Mouse (Mus musculus) splenic B cell, adult 2 months (primary cell): Measurements from ENCODE around the gene E2f4.
A peak's percentile ranks its signal among the peaks of the same experiment; 100 is the strongest.

Source experiments
- DNase-seq: peaks from one replicate; pipeline ENCODE4 v3.0.0-alpha.2; 2011; ENCODE audit warnings: low read depth, low spot score
- H3K27me3 ChIP-seq: 2 replicates; pipeline ENCODE4 v1.6.1; 2012; ENCODE audit warnings: mild to moderate bottlenecking, low read length, moderate library complexity, mixed read lengths; ENCODE audit not compliant: control insufficient read depth, poor library complexity, insufficient read depth, severe bottlenecking
- H3K36me3 ChIP-seq: 2 replicates; pipeline ENCODE4 v1.6.1; 2012; ENCODE audit warnings: mild to moderate bottlenecking, low read length, moderate library complexity, mixed read lengths; ENCODE audit not compliant: control insufficient read depth, poor library complexity, insufficient read depth, severe bottlenecking

The E2f4 gene

DNA sequence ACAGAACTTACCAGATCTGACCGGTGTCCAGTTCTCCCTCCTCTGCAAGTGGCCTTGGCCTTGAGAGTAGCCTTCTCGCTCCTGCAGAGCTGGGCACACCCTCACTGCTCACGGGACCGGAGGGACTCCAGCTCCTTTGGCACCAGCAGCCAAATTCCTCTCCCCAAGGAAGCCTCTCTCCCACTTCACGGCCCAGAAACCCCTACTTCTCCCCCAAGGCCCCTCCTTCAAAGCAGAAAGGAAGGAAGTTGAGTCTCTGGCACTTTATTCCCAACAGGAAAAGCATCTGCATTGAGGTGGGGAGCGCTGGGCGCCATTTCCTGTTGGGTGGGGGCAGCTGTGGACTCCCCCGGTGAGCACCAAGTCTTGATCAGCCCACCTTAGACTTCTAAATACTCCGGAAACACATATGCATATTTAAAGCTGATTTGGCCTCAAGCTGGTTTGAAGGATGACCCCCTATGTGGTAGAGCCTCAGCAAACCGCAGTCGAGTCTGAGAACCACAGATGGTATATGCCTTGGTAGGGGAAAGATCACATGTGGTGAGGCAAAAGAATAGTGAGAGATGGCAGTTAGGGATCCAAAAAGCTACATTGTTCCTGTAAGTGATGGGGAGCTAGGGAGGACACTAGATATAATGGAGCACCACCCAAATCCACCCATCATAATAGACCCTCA is 1.4 kb upstream of the E2f4 start, which contains the start of gene Exoc3l:
Gene Exoc3l (minus strand): TSS at position 207 of the 679 bp plus-strand sequence.
- DNase-seq = no peak
- Histone ChIP-seq H3K36me3 (no peaks in the 10 kb centered on the region; the same call in none of the 2 replicates), H3K27me3 (no peaks in the 10 kb centered on the region)

DNA sequence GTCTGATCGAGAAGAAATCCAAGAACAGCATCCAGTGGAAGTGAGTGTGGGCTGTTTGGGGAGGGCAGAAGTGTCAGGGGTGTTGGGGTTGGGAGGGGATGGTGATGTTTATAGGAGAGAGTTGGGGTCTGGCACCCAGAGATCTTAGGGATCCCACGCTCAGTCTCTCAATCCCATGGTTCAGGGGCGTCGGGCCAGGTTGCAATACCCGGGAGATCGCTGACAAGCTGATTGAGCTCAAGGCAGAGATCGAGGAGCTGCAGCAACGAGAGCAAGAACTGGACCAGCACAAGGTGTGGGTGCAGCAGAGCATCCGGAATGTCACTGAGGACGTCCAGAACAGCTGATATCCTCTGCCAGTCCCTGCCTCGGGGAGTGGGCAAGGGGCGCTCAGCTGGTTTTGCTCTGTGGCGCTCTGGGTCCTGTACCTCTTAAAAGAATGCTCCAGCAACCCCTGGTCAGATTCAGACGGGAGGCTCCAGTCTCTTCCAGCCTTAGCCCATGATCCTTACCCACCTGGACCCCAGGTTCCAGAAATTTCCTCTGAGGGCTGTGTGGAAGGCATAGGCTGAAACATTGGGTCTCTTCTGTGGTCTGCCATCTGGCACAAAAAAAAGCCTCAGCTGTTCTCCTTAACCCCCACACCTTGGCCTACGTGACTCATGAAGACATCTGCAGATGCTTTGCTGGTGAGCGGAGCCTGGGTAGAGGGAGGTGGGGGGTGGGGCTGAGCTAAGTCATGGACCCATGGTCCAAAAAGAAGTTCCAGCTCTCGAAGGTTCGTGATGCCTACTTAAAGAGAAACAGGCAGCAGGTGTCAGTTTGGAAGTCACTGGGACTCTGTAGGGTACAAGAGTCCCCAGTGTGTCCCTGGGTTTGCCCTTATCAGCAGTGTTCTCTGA is 1.1 kb downstream of the E2f4 start:
- Histone ChIP-seq H3K27me3 (no peaks in the 10 kb centered on the region), H3K36me3 (peaks cover 12% of the 10 kb centered on the region)
- DNase-seq = no peak

GRCm38 (mm10) chr8:105299962-105300361 is 2.5 kb downstream of the E2f4 start:
- Histone ChIP-seq H3K36me3 (peaks cover 12% of the 10 kb centered on the region), H3K27me3 (no peaks in the 10 kb centered on the region)
- no peak for DNase-seq

GRCm38 (mm10) chr8:105303396-105303795 is 5.9 kb downstream of the E2f4 start:
- Histone ChIP-seq H3K36me3 (peaks cover 12% of the 10 kb centered on the region), H3K27me3 (no peaks in the 10 kb centered on the region; the same call in 1 of the 2 replicates)
- DNase-seq = no peak

DNA sequence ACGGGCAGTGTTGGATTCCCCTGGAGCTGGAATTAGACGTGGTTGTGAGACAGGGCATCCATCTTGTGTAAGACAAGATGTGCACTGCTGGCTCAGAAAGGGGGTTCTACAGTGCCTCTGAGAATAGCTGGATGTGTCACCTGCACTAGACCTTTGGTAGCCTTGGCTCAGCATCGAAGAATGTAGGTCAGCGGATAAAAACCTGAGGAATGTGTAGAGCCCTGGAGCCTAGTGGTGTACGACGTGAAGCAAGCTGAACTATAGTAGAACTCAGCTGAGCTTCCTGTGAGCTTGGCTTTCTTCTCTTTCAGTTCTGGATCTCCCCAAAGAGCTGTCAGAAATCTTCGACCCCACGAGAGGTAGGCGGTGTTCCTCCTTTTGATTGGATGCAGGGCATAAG is 6.4 kb downstream of the E2f4 start:
- Histone ChIP-seq H3K27me3 (no peaks in the 10 kb centered on the region; the same call in 1 of the 2 replicates), H3K36me3 (peaks cover 13% of the 10 kb centered on the region)
- no peak for DNase-seq

GRCm38 (mm10) chr8:105304325-105305210 is 7.1 kb downstream of the E2f4 start:
- H3K27me3 ChIP-seq = no peaks in the 10 kb centered on the region; the same call in 1 of the 2 replicates
- H3K36me3 ChIP-seq = peaks cover 15% of the 10 kb centered on the region
- DNase-seq = no peak

DNA sequence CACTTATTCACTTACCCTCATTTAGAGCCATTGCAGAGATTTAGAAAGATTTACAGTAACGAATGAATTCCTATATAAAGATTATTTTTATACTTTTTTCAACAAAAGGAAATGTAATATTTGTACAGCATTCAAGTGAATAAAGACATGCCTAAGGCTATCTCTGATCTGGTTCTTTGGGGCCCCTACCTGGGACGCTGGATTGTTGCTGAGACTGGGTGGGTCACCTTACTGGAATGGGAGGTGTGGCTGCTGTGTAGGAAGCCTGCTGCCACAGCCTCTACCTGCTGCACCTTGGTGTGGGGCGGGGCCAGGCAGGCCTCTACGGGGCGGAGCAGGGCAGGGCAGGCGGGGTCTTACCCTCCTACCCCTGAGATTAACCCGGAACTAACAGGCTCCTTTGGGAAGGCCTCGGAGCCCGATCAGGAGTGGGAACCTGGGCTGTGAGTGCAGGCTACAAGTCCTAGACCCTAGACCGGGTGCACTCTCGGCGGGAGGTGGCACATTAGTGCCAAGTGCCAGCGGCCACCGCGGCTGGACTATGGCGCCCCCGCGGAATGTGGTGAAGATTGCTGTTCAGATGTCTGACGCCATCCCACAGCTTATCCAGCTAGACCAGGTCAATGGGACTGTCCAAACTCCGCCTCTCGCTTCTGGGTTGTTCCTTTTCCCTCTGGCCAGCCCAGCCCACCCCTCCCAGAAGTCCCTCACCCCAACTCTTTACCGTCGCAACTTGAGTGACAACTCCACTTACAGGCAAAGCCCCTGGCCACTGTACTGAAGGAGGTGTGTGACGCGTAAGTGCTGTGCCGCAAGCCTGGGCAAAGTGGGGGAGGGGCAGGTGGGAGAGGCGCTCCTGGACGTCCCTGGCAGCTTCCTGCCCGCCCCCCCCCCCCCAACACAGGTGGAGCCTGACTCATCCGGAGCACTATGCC is 8.0 kb downstream of the E2f4 start, which contains the start of gene Elmo3:
Gene Elmo3 (plus strand): TSS at position 391 of the 935 bp plus-strand sequence.
- peak; percentile 28 for DNase-seq
- H3K27me3 ChIP-seq = no peaks in the 10 kb centered on the region; the same call in 1 of the 2 replicates
- H3K36me3 ChIP-seq = peaks cover 15% of the 10 kb centered on the region

DNA sequence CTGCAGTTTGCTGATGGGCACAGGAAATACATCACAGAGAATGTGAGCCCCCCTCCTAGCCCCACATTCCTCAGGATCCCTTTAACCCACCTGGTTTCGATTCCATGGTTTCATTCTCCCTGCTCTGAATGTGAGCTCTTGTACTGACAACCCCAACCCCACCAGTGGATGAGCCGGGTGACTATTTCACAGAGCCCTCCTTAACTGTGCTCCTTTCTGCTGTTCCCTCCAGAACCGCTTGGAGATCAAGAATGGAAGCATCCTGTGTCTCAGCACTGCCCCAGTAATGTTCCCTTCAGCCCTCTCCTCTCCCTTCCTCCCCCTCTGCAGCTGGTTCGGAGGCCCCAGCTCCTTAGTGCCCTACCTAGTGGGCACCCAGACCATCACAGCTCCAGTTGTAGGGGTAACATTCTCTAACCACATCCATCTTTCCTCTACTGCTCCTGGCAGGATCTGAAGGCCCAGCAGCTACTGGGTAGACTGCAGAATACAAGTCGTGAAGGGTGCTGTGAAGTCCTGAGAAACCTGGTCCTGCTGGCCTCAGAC is 8.8 kb downstream of the E2f4 start:
- no peak for DNase-seq
- no peaks in the 10 kb centered on the region; the same call in 1 of the 2 replicates for H3K27me3 ChIP-seq
- peaks cover 13% of the 10 kb centered on the region for H3K36me3 ChIP-seq

- H3K36me3 ChIP-seq = peaks cover 6% of the 10 kb centered on the region
- no peak for DNase-seq
- no peaks in the 10 kb centered on the region; the same call in 1 of the 2 replicates for H3K27me3 ChIP-seq
These were observed 10.2 kb downstream of the E2f4 start for GRCm38 (mm10) chr8:105307670-105308069.

DNA sequence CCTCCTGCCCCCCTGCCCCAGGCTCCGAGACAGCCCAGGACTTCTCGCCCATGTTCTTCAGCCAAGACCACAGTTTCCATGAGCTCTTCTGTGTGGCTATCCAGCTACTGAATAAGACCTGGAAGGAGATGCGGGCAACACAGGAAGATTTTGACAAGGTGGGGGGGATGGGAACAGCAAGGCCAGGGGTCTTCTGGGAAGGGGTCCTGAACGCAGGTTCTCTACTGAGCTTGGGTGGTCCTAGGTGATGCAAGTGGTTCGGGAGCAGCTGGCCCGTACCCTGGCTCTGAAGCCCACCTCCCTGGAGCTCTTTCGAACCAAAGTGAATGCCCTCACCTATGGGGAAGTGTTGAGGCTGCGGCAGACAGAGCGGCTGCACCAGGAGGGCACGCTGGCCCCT is 11.0 kb downstream of the E2f4 start:
- DNase-seq = no peak
- H3K36me3 ChIP-seq = peaks cover 4% of the 10 kb centered on the region
- no peaks in the 10 kb centered on the region; the same call in 1 of the 2 replicates for H3K27me3 ChIP-seq

GRCm38 (mm10) chr8:105309142-105309847 is 11.8 kb downstream of the E2f4 start:
- H3K27me3 ChIP-seq = no peaks in the 10 kb centered on the region; the same call in 1 of the 2 replicates
- DNase-seq = no peak

DNA sequence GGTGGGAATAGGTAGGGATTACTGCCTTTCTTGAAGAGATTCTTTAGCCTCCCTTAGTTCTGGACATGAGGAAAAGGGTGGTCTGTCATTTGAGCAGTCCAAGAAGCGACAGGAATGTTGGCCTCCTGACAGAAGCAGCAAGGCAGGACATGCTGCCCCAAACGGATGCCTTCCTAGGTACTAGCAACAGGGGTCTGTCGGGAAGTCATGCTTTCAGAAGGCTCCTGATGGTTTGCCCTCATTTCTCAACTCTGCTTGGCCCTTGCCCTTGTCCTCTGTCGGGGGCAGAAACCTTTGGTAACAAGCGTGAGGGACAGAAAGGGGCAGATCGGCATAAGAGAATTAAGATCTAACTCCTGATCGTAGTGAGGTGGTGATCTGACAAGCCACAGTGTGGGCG is 12.7 kb downstream of the E2f4 start:
- no peak for DNase-seq
- Histone ChIP-seq H3K27me3 (no peaks in the 10 kb centered on the region; the same call in 1 of the 2 replicates), H3K36me3 (peaks cover 3% of the 10 kb centered on the region)

More at GRCm38 (mm10) chr8:105309142-105309847, 11.8 kb downstream of the E2f4 start:
- peaks cover 3% of the 10 kb centered on the region for H3K36me3 ChIP-seq

- DNase-seq = no peak
These were observed 14.3 kb downstream of the E2f4 start for GRCm38 (mm10) chr8:105311718-105312117.

More at GRCm38 (mm10) chr8:105311718-105312117, 14.3 kb downstream of the E2f4 start:
- H3K36me3 ChIP-seq = peaks cover 3% of the 10 kb centered on the region
- no peaks in the 10 kb centered on the region; the same call in 1 of the 2 replicates for H3K27me3 ChIP-seq
